Mouse (Mus musculus) CH12.LX (cell line): ENCODE measurements around the gene Mmp24.
A peak's percentile ranks its signal among the peaks of the same experiment; 100 is the strongest.

Experiments
- BHLHE40 ChIP-seq: IDR thresholded peaks from 2 replicates; pipeline ENCODE4 v1.6.1; 2011; ENCODE audit warnings: mild to moderate bottlenecking, low read depth, low read length, improper control_type of control experiment
- CTCF ChIP-seq, 2 experiments: IDR thresholded peaks in 1 of 2; conservative IDR thresholded peaks in 1 of 2; 2 replicates each; pipeline ENCODE4 v1.5.1; 2011 to 2012; ENCODE audit warnings: low read depth in 2 of 2, low read length in 2 of 2, improper control_type of control experiment in 1 of 2, inconsistent platforms in 1 of 2, mild to moderate bottlenecking in 1 of 2, moderate library complexity in 1 of 2
- ELF1 ChIP-seq: IDR thresholded peaks from 2 replicates; pipeline ENCODE4 v1.6.1; 2014; ENCODE audit warnings: low read depth, mild to moderate bottlenecking, inconsistent platforms, low read length, improper control_type of control experiment
- EP300 ChIP-seq: IDR thresholded peaks from 2 replicates; pipeline ENCODE4 v1.6.1; 2011; ENCODE audit warnings: low read length, improper control_type of control experiment
- ETS1 ChIP-seq: conservative IDR thresholded peaks from 2 replicates; pipeline ENCODE4 v1.6.1; 2012; ENCODE audit warnings: low read depth, mild to moderate bottlenecking, inconsistent platforms, low read length, improper control_type of control experiment, moderate library complexity
- HCFC1 ChIP-seq: IDR thresholded peaks from 2 replicates; pipeline ENCODE4 v1.6.1; 2012; ENCODE audit warnings: low read depth, mild to moderate bottlenecking, inconsistent platforms, low read length, improper control_type of control experiment
- JUN ChIP-seq: IDR thresholded peaks from 2 replicates; pipeline ENCODE4 v1.6.1; 2011; ENCODE audit warnings: low read depth, mild to moderate bottlenecking, low read length, improper control_type of control experiment, moderate library complexity; ENCODE audit not compliant: insufficient read depth
- JUND ChIP-seq: conservative IDR thresholded peaks from 2 replicates; pipeline ENCODE4 v1.6.1; 2011; ENCODE audit warnings: low read depth, low read length, improper control_type of control experiment
- KAT2A ChIP-seq: IDR thresholded peaks from 2 replicates; pipeline ENCODE4 v1.6.1; 2012; ENCODE audit warnings: low read length, improper control_type of control experiment, inconsistent platforms; ENCODE audit not compliant: insufficient replicate concordance
- MAX ChIP-seq: IDR thresholded peaks from 2 replicates; pipeline ENCODE4 v1.6.1; 2011; ENCODE audit warnings: low read length, improper control_type of control experiment
- MXI1 ChIP-seq: IDR thresholded peaks from 2 replicates; pipeline ENCODE4 v1.6.1; 2011; ENCODE audit warnings: mild to moderate bottlenecking, low read depth, low read length, improper control_type of control experiment
- POLR2A ChIP-seq: IDR thresholded peaks from 2 replicates; pipeline ENCODE4 v1.6.1; 2011; ENCODE audit warnings: low read depth, mild to moderate bottlenecking, improper control_type of control experiment, low read length
- UBTF ChIP-seq: IDR thresholded peaks from 2 replicates; pipeline ENCODE4 v1.6.1; 2012; ENCODE audit warnings: low read depth, mild to moderate bottlenecking, inconsistent platforms, low read length, improper control_type of control experiment, moderate library complexity
- USF2 ChIP-seq: conservative IDR thresholded peaks from 2 replicates; pipeline ENCODE4 v1.6.1; 2011; ENCODE audit warnings: low read depth, low read length, improper control_type of control experiment

- TF ChIP-seq POLR2A (no peak), MAX (no peak), BHLHE40 (no peak), KAT2A (no peak), CTCF (conservative IDR thresholded peaks at IDR 0.05 in 1 of 2, IDR thresholded peaks at IDR 0.05 in 1 of 2; ENCODE audit: low read depth in 2 of 2, low read length in 2 of 2) (peak in 1 of 2 experiments; percentile 59; a peak in 2 of 4 replicates), MXI1 (no peak), EP300 (no peak), ELF1 (peak; percentile 58), JUND (no peak), ETS1 (no peak), HCFC1 (no peak), USF2 (no peak), UBTF (no peak), JUN (no peak)
Measured at GRCm38 (mm10) chr2:155831302-155831701, 56.2 kb downstream of the Mmp24 start.
